Mouse (Mus musculus): ENCODE measurements at regions not wholly inside any gene's neighbourhood (a gene's known extent, or its start where the extent isn't known, plus 50 kb on each side); places are given as distances from the start of the nearest gene placed in this dataset.

GRCm38 (mm10) chr11:114321527-114321926, 254.7 kb upstream of the Sdk2 start:
- no peak overlapping the region for H3K4me3 ChIP-seq (ENCODE audit: low read depth, low read length)
- no peaks in the 10 kb centered on the region for H3K27me3 ChIP-seq (ENCODE audit: insufficient read depth, low read length)
- no peaks in the 10 kb centered on the region for H3K36me3 ChIP-seq (replicated peaks)
- no peaks in the 10 kb centered on the region for H3K4me1 ChIP-seq (ENCODE audit: insufficient read depth, low read depth, low read length)
- ATAC-seq (ENCODE audit: extremely low read depth, insufficient number of reproducible peaks, low FRiP score, poor library complexity, severe bottlenecking) = no peak; the same call in 1 of the 2 replicates
- H3K9me3 ChIP-seq (replicated peaks) = peaks cover 88% of the 10 kb centered on the region
- TF ChIP-seq CTCF (IDR thresholded peaks at IDR 0.05; ENCODE audit: low read depth, low read length) = no peak
- no peak for TF ChIP-seq GATA1 (IDR thresholded peaks at IDR 0.05; ENCODE audit: borderline replicate concordance, low read length)
- no peak for TF ChIP-seq GATA2 (IDR thresholded peaks at IDR 0.05; ENCODE audit: borderline replicate concordance, low read depth, low read length)
- no peak for TF ChIP-seq POLR2AphosphoS5 (IDR thresholded peaks at IDR 0.05; ENCODE audit: insufficient replicate concordance, low read depth, low read length)
- TF ChIP-seq TAL1 (conservative IDR thresholded peaks at IDR 0.05; ENCODE audit: low read depth, low read length) = no peak
- no peak for DNase-seq (ENCODE audit: low spot score)

- Histone ChIP-seq H3K36me3 (replicated peaks) (no peaks in the 10 kb centered on the region), H3K4me3 (ENCODE audit: low read depth, low read length) (0 out of 2 replicates have a peak overlapping the region, but pooled peaks have one; percentile 38), H3K27me3 (ENCODE audit: insufficient read depth, low read length) (no peaks in the 10 kb centered on the region), H3K9me3 (replicated peaks) (peaks cover 90% of the 10 kb centered on the region), H3K4me1 (ENCODE audit: insufficient read depth, low read depth, low read length) (no peaks in the 10 kb centered on the region)
- TF ChIP-seq POLR2AphosphoS5 (IDR thresholded peaks at IDR 0.05; ENCODE audit: insufficient replicate concordance, low read depth, low read length) (no peak), TAL1 (conservative IDR thresholded peaks at IDR 0.05; ENCODE audit: low read depth, low read length) (no peak), CTCF (IDR thresholded peaks at IDR 0.05; ENCODE audit: low read depth, low read length) (no peak), GATA1 (IDR thresholded peaks at IDR 0.05; ENCODE audit: borderline replicate concordance, low read length) (no peak), GATA2 (IDR thresholded peaks at IDR 0.05; ENCODE audit: borderline replicate concordance, low read depth, low read length) (no peak)
- ATAC-seq (ENCODE audit: extremely low read depth, insufficient number of reproducible peaks, low FRiP score, poor library complexity, severe bottlenecking) (no peak), DNase-seq (ENCODE audit: low spot score) (no peak)
Measured at GRCm38 (mm10) chr11:114315274-114315673, 248.4 kb upstream of the Sdk2 start.

DNA sequence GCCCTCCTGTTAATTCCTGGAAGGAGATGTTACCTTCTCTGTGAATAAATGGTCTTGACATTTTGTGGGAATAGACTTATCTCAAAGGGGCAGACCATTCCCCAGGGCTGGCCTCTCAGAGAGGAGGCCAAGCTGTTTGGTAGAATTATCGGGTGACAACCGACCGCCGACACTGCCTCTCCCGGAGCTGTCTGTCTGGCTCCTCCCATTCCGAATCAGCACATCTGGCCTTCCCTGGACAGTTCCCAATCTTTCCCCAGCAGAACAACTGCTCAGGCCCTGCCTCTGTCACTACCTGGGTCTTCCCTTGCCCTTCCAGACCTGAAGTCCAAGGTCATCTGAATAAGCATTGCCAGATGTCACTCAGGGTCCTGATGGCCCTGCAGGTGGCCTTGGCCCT, 246.8 kb upstream of the Sdk2 start:
- DNase-seq (ENCODE audit: low spot score) (no peak), ATAC-seq (ENCODE audit: extremely low read depth, insufficient number of reproducible peaks, low FRiP score, poor library complexity, severe bottlenecking) (no peak)
- H3K27me3 ChIP-seq (ENCODE audit: insufficient read depth, low read length) = no peaks in the 10 kb centered on the region
- no peaks in the 10 kb centered on the region for H3K4me1 ChIP-seq (ENCODE audit: insufficient read depth, low read depth, low read length)
- peaks cover 92% of the 10 kb centered on the region for H3K9me3 ChIP-seq (replicated peaks)
- no peaks in the 10 kb centered on the region for H3K36me3 ChIP-seq (replicated peaks)
- H3K4me3 ChIP-seq (ENCODE audit: low read depth, low read length) = no peak overlapping the region
- no peak for TF ChIP-seq GATA1 (IDR thresholded peaks at IDR 0.05; ENCODE audit: borderline replicate concordance, low read length)
- TF ChIP-seq GATA2 (IDR thresholded peaks at IDR 0.05; ENCODE audit: borderline replicate concordance, low read depth, low read length) = no peak
- no peak for TF ChIP-seq TAL1 (conservative IDR thresholded peaks at IDR 0.05; ENCODE audit: low read depth, low read length)
- no peak for TF ChIP-seq CTCF (IDR thresholded peaks at IDR 0.05; ENCODE audit: low read depth, low read length)
- TF ChIP-seq POLR2AphosphoS5 (IDR thresholded peaks at IDR 0.05; ENCODE audit: insufficient replicate concordance, low read depth, low read length) = no peak

DNA sequence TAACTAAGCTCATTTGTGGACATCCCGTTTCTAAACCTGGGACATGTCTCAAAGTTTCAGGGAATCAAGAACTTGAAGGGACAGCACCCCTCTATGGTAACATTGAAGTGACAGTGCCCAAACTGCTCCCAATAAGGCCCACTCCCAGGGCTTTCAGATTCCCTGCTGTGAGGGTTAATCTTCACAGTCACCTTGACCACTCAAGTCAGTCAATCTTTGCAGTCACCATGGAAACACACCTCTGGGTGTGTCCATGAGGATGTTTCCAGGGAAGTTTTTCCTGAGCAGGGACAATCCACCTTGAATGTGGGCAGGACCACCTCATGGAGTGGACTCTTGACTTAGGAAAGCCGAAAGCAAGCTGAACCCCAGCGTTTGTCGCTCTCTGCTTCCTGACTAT, 244.8 kb upstream of the Sdk2 start:
- no peaks in the 10 kb centered on the region for H3K36me3 ChIP-seq (replicated peaks)
- no peak for ATAC-seq (ENCODE audit: extremely low read depth, insufficient number of reproducible peaks, low FRiP score, poor library complexity, severe bottlenecking)
- no peak for DNase-seq (ENCODE audit: low spot score)
- H3K27me3 ChIP-seq (ENCODE audit: insufficient read depth, low read length) = no peaks in the 10 kb centered on the region
- H3K9me3 ChIP-seq (replicated peaks) = peaks cover 92% of the 10 kb centered on the region
- no peak overlapping the region for H3K4me3 ChIP-seq (ENCODE audit: low read depth, low read length)
- no peak for TF ChIP-seq GATA1 (IDR thresholded peaks at IDR 0.05; ENCODE audit: borderline replicate concordance, low read length)
- no peak for TF ChIP-seq TAL1 (conservative IDR thresholded peaks at IDR 0.05; ENCODE audit: low read depth, low read length)
- TF ChIP-seq POLR2AphosphoS5 (IDR thresholded peaks at IDR 0.05; ENCODE audit: insufficient replicate concordance, low read depth, low read length) = no peak
- no peak for TF ChIP-seq CTCF (IDR thresholded peaks at IDR 0.05; ENCODE audit: low read depth, low read length)
- no peak for TF ChIP-seq GATA2 (IDR thresholded peaks at IDR 0.05; ENCODE audit: borderline replicate concordance, low read depth, low read length)
- no peaks in the 10 kb centered on the region for H3K4me1 ChIP-seq (ENCODE audit: insufficient read depth, low read depth, low read length)

DNA sequence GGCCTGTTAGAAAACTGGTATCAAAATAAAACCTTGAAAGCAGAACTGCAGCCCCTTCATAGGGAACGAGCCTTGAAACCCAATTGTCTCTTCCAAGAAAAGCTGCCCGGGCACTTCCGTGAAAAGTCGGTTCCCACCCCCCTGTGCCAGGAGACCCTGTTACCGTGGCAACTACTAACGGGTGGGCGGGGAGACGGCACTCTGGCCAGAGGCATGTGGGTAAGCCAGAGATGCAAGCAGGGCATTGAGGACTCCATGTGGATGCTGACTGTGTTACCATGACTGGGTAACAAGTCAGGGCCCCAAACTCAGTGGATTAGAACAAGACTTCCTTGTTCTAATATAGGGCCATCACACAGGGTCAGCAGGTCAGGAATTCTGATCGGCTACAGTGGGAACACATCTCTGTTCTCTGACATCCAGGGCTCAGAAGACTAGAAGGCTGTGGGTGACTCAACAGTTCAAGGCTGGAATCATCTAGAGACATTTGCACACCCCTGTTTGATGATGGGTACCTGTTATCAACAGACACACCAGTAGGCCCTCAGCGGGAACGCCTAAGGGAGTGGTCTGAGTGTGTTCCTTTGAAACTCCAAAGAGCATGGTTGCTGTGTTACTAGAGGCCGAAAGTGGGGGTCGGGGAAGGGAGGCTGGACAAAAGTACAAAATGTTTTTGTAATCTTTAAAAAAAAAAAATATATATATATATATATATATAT, 236.9 kb upstream of the Sdk2 start:
- no peaks in the 10 kb centered on the region for H3K36me3 ChIP-seq (replicated peaks)
- ATAC-seq (ENCODE audit: extremely low read depth, insufficient number of reproducible peaks, low FRiP score, poor library complexity, severe bottlenecking) (no peak), DNase-seq (ENCODE audit: low spot score) (no peak)
- no peaks in the 10 kb centered on the region for H3K27me3 ChIP-seq (ENCODE audit: insufficient read depth, low read length)
- no peak overlapping the region for H3K4me3 ChIP-seq (ENCODE audit: low read depth, low read length)
- H3K9me3 ChIP-seq (replicated peaks) = peaks cover 77% of the 10 kb centered on the region
- H3K4me1 ChIP-seq (ENCODE audit: insufficient read depth, low read depth, low read length) = no peaks in the 10 kb centered on the region
- TF ChIP-seq GATA1 (IDR thresholded peaks at IDR 0.05; ENCODE audit: borderline replicate concordance, low read length) (no peak), CTCF (IDR thresholded peaks at IDR 0.05; ENCODE audit: low read depth, low read length) (no peak), GATA2 (IDR thresholded peaks at IDR 0.05; ENCODE audit: borderline replicate concordance, low read depth, low read length) (no peak), TAL1 (conservative IDR thresholded peaks at IDR 0.05; ENCODE audit: low read depth, low read length) (no peak), POLR2AphosphoS5 (IDR thresholded peaks at IDR 0.05; ENCODE audit: insufficient replicate concordance, low read depth, low read length) (no peak)

DNA sequence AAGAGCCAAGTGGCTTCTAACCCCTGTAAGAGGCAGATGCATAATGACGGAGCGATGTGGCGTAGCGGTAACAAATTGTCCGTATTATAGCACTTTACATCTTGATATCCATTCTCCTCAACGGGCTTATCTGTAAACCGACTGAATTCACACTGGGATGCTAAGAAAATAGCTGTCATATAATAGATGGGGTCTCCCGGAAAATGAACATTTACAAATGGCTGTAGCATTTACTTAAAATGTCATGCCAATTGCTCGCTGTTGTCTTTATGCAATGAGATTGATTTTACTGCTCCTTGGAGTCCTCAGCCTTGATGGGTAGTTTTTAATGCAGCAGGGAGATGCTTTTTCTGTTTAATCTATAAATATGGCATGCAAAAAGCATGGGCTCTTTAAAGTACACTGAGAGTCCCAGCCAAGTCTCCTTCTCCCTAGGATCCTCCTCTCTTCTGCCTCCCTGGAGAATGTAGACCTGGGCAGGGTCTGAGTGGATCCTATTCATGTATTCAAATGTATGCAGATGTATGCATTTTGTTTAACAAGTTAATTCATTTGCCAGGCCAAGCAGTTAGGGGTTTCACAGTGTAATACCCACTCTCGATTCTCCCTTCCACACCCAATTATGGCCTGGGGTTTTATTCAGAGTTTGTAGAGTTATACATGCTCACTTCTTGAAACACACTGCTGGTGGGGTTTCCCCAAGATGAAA, 233.9 kb upstream of the Sdk2 start:
- peaks cover 74% of the 10 kb centered on the region for H3K9me3 ChIP-seq (replicated peaks)
- H3K4me1 ChIP-seq (ENCODE audit: insufficient read depth, low read depth, low read length) = no peaks in the 10 kb centered on the region
- TF ChIP-seq TAL1 (conservative IDR thresholded peaks at IDR 0.05; ENCODE audit: low read depth, low read length) = no peak
- no peak for TF ChIP-seq CTCF (IDR thresholded peaks at IDR 0.05; ENCODE audit: low read depth, low read length)
- no peak for TF ChIP-seq GATA2 (IDR thresholded peaks at IDR 0.05; ENCODE audit: borderline replicate concordance, low read depth, low read length)
- TF ChIP-seq GATA1 (IDR thresholded peaks at IDR 0.05; ENCODE audit: borderline replicate concordance, low read length) = no peak
- no peak for TF ChIP-seq POLR2AphosphoS5 (IDR thresholded peaks at IDR 0.05; ENCODE audit: insufficient replicate concordance, low read depth, low read length)
- H3K4me3 ChIP-seq (ENCODE audit: low read depth, low read length) = no peak overlapping the region
- DNase-seq (ENCODE audit: low spot score) (no peak), ATAC-seq (ENCODE audit: extremely low read depth, insufficient number of reproducible peaks, low FRiP score, poor library complexity, severe bottlenecking) (no peak)
- H3K27me3 ChIP-seq (ENCODE audit: insufficient read depth, low read length) = no peaks in the 10 kb centered on the region
- H3K36me3 ChIP-seq (replicated peaks) = no peaks in the 10 kb centered on the region

All from G1E (cell line).